Mouse (Mus musculus) frontal cortex, adult (tissue): ENCODE data around the gene Fam129a.
"Not testable (repeated sequence)": the region's sequence is repeated elsewhere in the genome, so short reads cannot be mapped to it uniquely, and the experiment has no call there.

ENCODE experiments used
- ATAC-seq: cut with Nextera tagmentation; 2 replicates; pipeline ENCODE4 v1.9.2; 2017; ENCODE audit warnings: mild to moderate bottlenecking, moderate library complexity, mixed read lengths; ENCODE audit not compliant: low TSS enrichment

The Fam129a gene

GRCm38 (mm10) chr1:151584182-151584471 is 13.1 kb downstream of the Fam129a start:
- no peak for ATAC-seq

GRCm38 (mm10) chr1:151584565-151585216 is 13.7 kb downstream of the Fam129a start:
- no peak for ATAC-seq

GRCm38 (mm10) chr1:151585647-151586046 is 14.7 kb downstream of the Fam129a start:
- no peak for ATAC-seq

GRCm38 (mm10) chr1:151592085-151593017 is 21.4 kb downstream of the Fam129a start:
- no peak for ATAC-seq

GRCm38 (mm10) chr1:151594906-151595305 is 23.9 kb downstream of the Fam129a start:
- ATAC-seq: no peak

- ATAC-seq: no peak
Observed at GRCm38 (mm10) chr1:151595600-151596299, 24.8 kb downstream of the Fam129a start.

- ATAC-seq: no peak
Observed at GRCm38 (mm10) chr1:151596562-151596961, 25.6 kb downstream of the Fam129a start.

- no peak for ATAC-seq
Observed at GRCm38 (mm10) chr1:151597677-151598297, 26.8 kb downstream of the Fam129a start.

GRCm38 (mm10) chr1:151598876-151599275 is 27.9 kb downstream of the Fam129a start:
- ATAC-seq: no peak

- no peak for ATAC-seq
Observed at GRCm38 (mm10) chr1:151604328-151604727, 33.3 kb downstream of the Fam129a start.

GRCm38 (mm10) chr1:151607957-151608356 is 37.0 kb downstream of the Fam129a start:
- ATAC-seq: not testable (repeated sequence)

- no peak for ATAC-seq
Observed at GRCm38 (mm10) chr1:151610621-151611020, 39.6 kb downstream of the Fam129a start.

- no peak for ATAC-seq
Observed at GRCm38 (mm10) chr1:151614320-151614935, 43.4 kb downstream of the Fam129a start.

- ATAC-seq: no peak
Observed at GRCm38 (mm10) chr1:151615625-151616024, 44.6 kb downstream of the Fam129a start.

GRCm38 (mm10) chr1:151616555-151617205 is 45.7 kb downstream of the Fam129a start:
- ATAC-seq: peak; percentile 85

GRCm38 (mm10) chr1:151618251-151618650 is 47.3 kb downstream of the Fam129a start:
- no peak for ATAC-seq

GRCm38 (mm10) chr1:151619281-151619711 is 48.3 kb downstream of the Fam129a start:
- no peak for ATAC-seq

GRCm38 (mm10) chr1:151620730-151621129 is 49.7 kb downstream of the Fam129a start:
- ATAC-seq: no peak

- no peak for ATAC-seq
Observed at GRCm38 (mm10) chr1:151624442-151625226, 53.6 kb downstream of the Fam129a start.

GRCm38 (mm10) chr1:151625260-151625659 is 54.3 kb downstream of the Fam129a start:
- no peak for ATAC-seq
